Mouse (Mus musculus): ENCODE results near the gene Sgtb. TPM values are rescaled to one million over a fixed set of nuclear protein-coding genes. Genes with fewer than 3 reads are reported as not detected.
A peak's percentile ranks its signal among the peaks of the same experiment; 100 is the strongest.

The Sgtb gene
- total RNA-seq, 1 experiment = 6.2 TPM

- H3K27ac ChIP-seq (ENCODE audit: insufficient read depth, low read depth, low read length, poor library complexity, severe bottlenecking) = no peak overlapping the region
- no peak overlapping the region for H3K4me3 ChIP-seq (ENCODE audit: insufficient read depth in 1 of 2, low read depth in 1 of 2, low read length in 2 of 2, poor library complexity in 1 of 2, severe bottlenecking in 1 of 2)
- no peaks in the 10 kb centered on the region for H3K4me1 ChIP-seq (ENCODE audit: control insufficient read depth in 2 of 2, insufficient read depth in 2 of 2, low read length in 2 of 2, poor library complexity in 1 of 2)
- no peaks in the 10 kb centered on the region for H3K9me3 ChIP-seq (ENCODE audit: control insufficient read depth, insufficient read depth, low read depth, low read length)
- TF ChIP-seq ZNF384 (IDR thresholded peaks at IDR 0.05; ENCODE audit: low read depth, low read length) = no peak
- TF ChIP-seq ZC3H11A (IDR thresholded peaks at IDR 0.05; ENCODE audit: borderline replicate concordance, low read depth, low read length) = no peak
- TF ChIP-seq CHD2 (IDR thresholded peaks at IDR 0.05; ENCODE audit: low read depth, low read length) = no peak
- TF ChIP-seq MAFK (IDR thresholded peaks at IDR 0.05; ENCODE audit: insufficient read depth, low read depth, low read length) = no peak
- DNase-seq (ENCODE audit: low read depth, low spot score) = no peak
- H3K36me3 ChIP-seq (ENCODE audit: control insufficient read depth, insufficient read depth, low read length, poor library complexity, severe bottlenecking) = peaks cover 2% of the 10 kb centered on the region; the same call in 1 of the 2 replicates
- H3K9ac ChIP-seq (ENCODE audit: insufficient read depth, low read depth, low read length, poor library complexity, severe bottlenecking) = no peak overlapping the region
- in situ Hi-C loops (cut with MboI; ENCODE audit: low sequenced_read_pairs in 2 of 2, unreplicated experiment in 2 of 2) = no loop called here
Measured at GRCm38 (mm10) chr13:104100416-104100815, 9.1 kb upstream of the Sgtb start.

- TF ChIP-seq CHD2 (IDR thresholded peaks at IDR 0.05; ENCODE audit: low read depth, low read length) = no peak
- no peak for TF ChIP-seq MAFK (IDR thresholded peaks at IDR 0.05; ENCODE audit: insufficient read depth, low read depth, low read length)
- TF ChIP-seq ZC3H11A (IDR thresholded peaks at IDR 0.05; ENCODE audit: borderline replicate concordance, low read depth, low read length) = no peak
- no peak for TF ChIP-seq ZNF384 (IDR thresholded peaks at IDR 0.05; ENCODE audit: low read depth, low read length)
- TF ChIP-seq HCFC1 (IDR thresholded peaks at IDR 0.05; ENCODE audit: borderline replicate concordance, insufficient read depth, low read length) = no peak
- Histone ChIP-seq H3K36me3 (ENCODE audit: control insufficient read depth, insufficient read depth, low read length, poor library complexity, severe bottlenecking) (peaks cover 2% of the 10 kb centered on the region; the same call in 1 of the 2 replicates), H3K27ac (ENCODE audit: insufficient read depth, low read depth, low read length, poor library complexity, severe bottlenecking) (no peak overlapping the region), H3K4me3 (ENCODE audit: insufficient read depth in 1 of 2, low read depth in 1 of 2, low read length in 2 of 2, poor library complexity in 1 of 2, severe bottlenecking in 1 of 2) (no peak overlapping the region), H3K9me3 (ENCODE audit: control insufficient read depth, insufficient read depth, low read depth, low read length) (no peaks in the 10 kb centered on the region), H3K9ac (ENCODE audit: insufficient read depth, low read depth, low read length, poor library complexity, severe bottlenecking) (no peak overlapping the region), H3K4me1 (ENCODE audit: control insufficient read depth in 2 of 2, insufficient read depth in 2 of 2, low read length in 2 of 2, poor library complexity in 1 of 2) (no peaks in the 10 kb centered on the region)
- no peak for DNase-seq (ENCODE audit: low read depth, low spot score)
- in situ Hi-C loops (cut with MboI; ENCODE audit: low sequenced_read_pairs in 2 of 2, unreplicated experiment in 2 of 2) = no loop called here
Measured at GRCm38 (mm10) chr13:104101606-104102235, 7.8 kb upstream of the Sgtb start.

GRCm38 (mm10) chr13:104108651-104109287, 772 bp upstream of the Sgtb start:
- H3K9me3 ChIP-seq (ENCODE audit: control insufficient read depth, insufficient read depth, low read depth, low read length) = no peaks in the 10 kb centered on the region
- in situ Hi-C loops (cut with MboI; ENCODE audit: low sequenced_read_pairs in 2 of 2, unreplicated experiment in 2 of 2) = no loop called here
- no peak overlapping the region for H3K27ac ChIP-seq (ENCODE audit: insufficient read depth, low read depth, low read length, poor library complexity, severe bottlenecking)
- H3K4me3 ChIP-seq (ENCODE audit: insufficient read depth in 1 of 2, low read depth in 1 of 2, low read length in 2 of 2, poor library complexity in 1 of 2, severe bottlenecking in 1 of 2) = peak overlapping the region; percentile 82 to 98
- TF ChIP-seq ZNF384 (IDR thresholded peaks at IDR 0.05; ENCODE audit: low read depth, low read length) = no peak
- TF ChIP-seq CHD2 (IDR thresholded peaks at IDR 0.05; ENCODE audit: low read depth, low read length) = no peak
- no peak for TF ChIP-seq MAFK (IDR thresholded peaks at IDR 0.05; ENCODE audit: insufficient read depth, low read depth, low read length)
- no peak for TF ChIP-seq ZC3H11A (IDR thresholded peaks at IDR 0.05; ENCODE audit: borderline replicate concordance, low read depth, low read length)
- TF ChIP-seq HCFC1 (IDR thresholded peaks at IDR 0.05; ENCODE audit: borderline replicate concordance, insufficient read depth, low read length) = no peak
- H3K36me3 ChIP-seq (ENCODE audit: control insufficient read depth, insufficient read depth, low read length, poor library complexity, severe bottlenecking) = peaks cover under 1% of the 10 kb centered on the region; the same call in 1 of the 2 replicates
- DNase-seq (ENCODE audit: low read depth, low spot score) = no peak
- peaks cover 0 to 2% of the 10 kb centered on the region in 2 experiments; a peak in 1 of 4 replicates for H3K4me1 ChIP-seq (ENCODE audit: control insufficient read depth in 2 of 2, insufficient read depth in 2 of 2, low read length in 2 of 2, poor library complexity in 1 of 2)
- peak overlapping the region; percentile 78 for H3K9ac ChIP-seq (ENCODE audit: insufficient read depth, low read depth, low read length, poor library complexity, severe bottlenecking)

- in situ Hi-C loops (cut with MboI; ENCODE audit: low sequenced_read_pairs in 2 of 2, unreplicated experiment in 2 of 2) = no loop called here
- Histone ChIP-seq H3K27ac (ENCODE audit: insufficient read depth, low read depth, low read length, poor library complexity, severe bottlenecking) (no peak overlapping the region), H3K4me1 (ENCODE audit: control insufficient read depth in 2 of 2, insufficient read depth in 2 of 2, low read length in 2 of 2, poor library complexity in 1 of 2) (peaks cover 0 to 2% of the 10 kb centered on the region in 2 experiments; a peak in 1 of 4 replicates), H3K36me3 (ENCODE audit: control insufficient read depth, insufficient read depth, low read length, poor library complexity, severe bottlenecking) (no peaks in the 10 kb centered on the region), H3K9me3 (ENCODE audit: control insufficient read depth, insufficient read depth, low read depth, low read length) (no peaks in the 10 kb centered on the region), H3K4me3 (ENCODE audit: insufficient read depth in 1 of 2, low read depth in 1 of 2, low read length in 2 of 2, poor library complexity in 1 of 2, severe bottlenecking in 1 of 2) (peak overlapping the region; percentile 79 to 95), H3K9ac (ENCODE audit: insufficient read depth, low read depth, low read length, poor library complexity, severe bottlenecking) (peak overlapping the region; percentile 80)
- TF ChIP-seq ZNF384 (IDR thresholded peaks at IDR 0.05; ENCODE audit: low read depth, low read length) (no peak), CHD2 (IDR thresholded peaks at IDR 0.05; ENCODE audit: low read depth, low read length) (no peak), MAFK (IDR thresholded peaks at IDR 0.05; ENCODE audit: insufficient read depth, low read depth, low read length) (no peak)
- peak; percentile 39 for DNase-seq (ENCODE audit: low read depth, low spot score)
Measured at GRCm38 (mm10) chr13:104109816-104110521, 428 bp downstream of the Sgtb start.
